In genomic region chr2:115895717-115896116, GRCm38 (mm10) we compare ENCODE assay signal across 10 mouse cellular contexts.
DNase-seq lines count a peak whose midpoint lies in the region; ATAC-seq lines count a peak whose summit lies in the region.
"Had no signal": no experiment of that assay in that cellular context is flagged by ENCODE, and none has a peak within 500 bp of the region (broad histone marks: within the 10 kb centered on the region; RNA-seq: fewer than 3 reads in every experiment).

No protein-coding gene starts in this region.

- peak overlapping the region; percentile 15; the same call in 1 of the 2 replicates for H3K4me2 ChIP-seq in heart, embryonic 16.5 days (ENCODE audit: low read depth, low read length)
- H3K4me2 ChIP-seq in midbrain, embryonic 13.5 days (replicated peaks), result no peak overlapping the region
- H3K4me2 ChIP-seq in midbrain, embryonic 11.5 days, result no peak overlapping the region
- H3K4me2 ChIP-seq in forebrain, embryonic 16.5 days (ENCODE audit: low read length), result no peak overlapping the region
- H3K4me2 ChIP-seq in neural tube, embryonic 13.5 days, result peak overlapping the region; percentile 22; the same call in 1 of the 2 replicates
- H3K4me2 ChIP-seq: embryonic facial prominence, embryonic 15.5 days; limb, embryonic 12.5 days had no signal

- WGBS in heart, embryonic 16.5 days, result 56% methylated on average over 3 of the region's 3 CpGs
- WGBS in midbrain, embryonic 13.5 days, result 77% methylated on average over 3 of the region's 3 CpGs
- WGBS in midbrain, embryonic 11.5 days, result 95% methylated on average over 3 of the region's 3 CpGs
- WGBS in forebrain, embryonic 16.5 days, result 21% methylated on average over 3 of the region's 3 CpGs
- 45% methylated on average over 3 of the region's 3 CpGs for WGBS in neural tube, embryonic 13.5 days

- ATAC-seq in heart, embryonic 16.5 days (replicated peaks; ENCODE audit: extremely low read depth, insufficient read depth, low FRiP score), result peak; percentile 64
- peak; percentile 41 for ATAC-seq in midbrain, embryonic 13.5 days
- ATAC-seq in midbrain, embryonic 11.5 days (ENCODE audit: low FRiP score), result no peak
- ATAC-seq in forebrain, embryonic 16.5 days, result peak; percentile 43
- peak; percentile 57 for ATAC-seq in neural tube, embryonic 13.5 days (ENCODE audit: low read depth)

- H3K4me1 ChIP-seq in heart, embryonic 16.5 days (ENCODE audit: control insufficient read depth, insufficient read depth, low read length), result peaks cover 55% of the 10 kb centered on the region
- H3K4me1 ChIP-seq in midbrain, embryonic 13.5 days (replicated peaks), result peaks cover 47% of the 10 kb centered on the region
- no peaks in the 10 kb centered on the region for H3K4me1 ChIP-seq in midbrain, embryonic 11.5 days (ENCODE audit: control insufficient read depth, insufficient read depth, low read length)
- peaks cover 58% of the 10 kb centered on the region for H3K4me1 ChIP-seq in forebrain, embryonic 16.5 days (replicated peaks; ENCODE audit: control insufficient read depth, insufficient read depth, low read length)
- peaks cover 73% of the 10 kb centered on the region for H3K4me1 ChIP-seq in neural tube, embryonic 13.5 days (replicated peaks)

- no peaks in the 10 kb centered on the region for H3K9me3 ChIP-seq in heart, embryonic 16.5 days (replicated peaks; ENCODE audit: control insufficient read depth, low read length)
- H3K9me3 ChIP-seq in midbrain, embryonic 13.5 days, result no peaks in the 10 kb centered on the region
- no peaks in the 10 kb centered on the region for H3K9me3 ChIP-seq in midbrain, embryonic 11.5 days (ENCODE audit: control insufficient read depth, low read length)
- H3K9me3 ChIP-seq in forebrain, embryonic 16.5 days (ENCODE audit: control insufficient read depth, low read length), result no peaks in the 10 kb centered on the region
- no peaks in the 10 kb centered on the region for H3K9me3 ChIP-seq in neural tube, embryonic 13.5 days
- H3K9me3 ChIP-seq: embryonic facial prominence, embryonic 15.5 days; limb, embryonic 12.5 days had no signal

- intact Hi-C loops in heart, postnatal 36 days (cut with DNase I), result no loop called here

- H3K27ac ChIP-seq in heart, embryonic 16.5 days (ENCODE audit: low read length), result peak overlapping the region; percentile 61
- 0 out of 2 replicates have a peak overlapping the region, but pooled peaks have one; percentile 25 for H3K27ac ChIP-seq in midbrain, embryonic 13.5 days
- no peak overlapping the region for H3K27ac ChIP-seq in midbrain, embryonic 11.5 days (ENCODE audit: low read depth, low read length)
- H3K27ac ChIP-seq in forebrain, embryonic 16.5 days (ENCODE audit: low read length), result peak overlapping the region; percentile 63
- H3K27ac ChIP-seq in neural tube, embryonic 13.5 days (replicated peaks), result peak overlapping the region; percentile 79
- H3K27ac ChIP-seq: embryonic facial prominence, embryonic 15.5 days; limb, embryonic 12.5 days had no signal

- H3K4me3 ChIP-seq in heart, embryonic 16.5 days (ENCODE audit: low read length), result no peak overlapping the region
- no peak overlapping the region for H3K4me3 ChIP-seq in midbrain, embryonic 13.5 days (replicated peaks)
- no peak overlapping the region for H3K4me3 ChIP-seq in midbrain, embryonic 11.5 days (ENCODE audit: low read depth, low read length)
- H3K4me3 ChIP-seq in forebrain, embryonic 16.5 days (replicated peaks; ENCODE audit: low read length), result no peak overlapping the region
- H3K4me3 ChIP-seq in neural tube, embryonic 13.5 days, result no peak overlapping the region
- H3K4me3 ChIP-seq: embryonic facial prominence, embryonic 15.5 days; limb, embryonic 12.5 days had no signal

- no peak for DNase-seq in heart, postnatal 36 days
- DNase-seq in midbrain, embryonic 11.5 days (ENCODE audit: low spot score, missing footprints), result no peak
- DNase-seq in thymus, postnatal 10 days (ENCODE audit: low spot score in 2 of 2), result no peak
- no peak for DNase-seq in left cerebral cortex, adult 18-20 months (ENCODE audit: low spot score in 2 of 2)

- no peaks in the 10 kb centered on the region for H3K27me3 ChIP-seq in heart, embryonic 16.5 days (ENCODE audit: control insufficient read depth, insufficient read depth, low read length)
- no peaks in the 10 kb centered on the region for H3K27me3 ChIP-seq in midbrain, embryonic 13.5 days
- no peaks in the 10 kb centered on the region for H3K27me3 ChIP-seq in midbrain, embryonic 11.5 days (ENCODE audit: control insufficient read depth, insufficient read depth, low read length)
- H3K27me3 ChIP-seq in forebrain, embryonic 16.5 days (replicated peaks; ENCODE audit: control insufficient read depth, insufficient read depth, low read length), result no peaks in the 10 kb centered on the region
- H3K27me3 ChIP-seq in neural tube, embryonic 13.5 days, result peaks cover 5% of the 10 kb centered on the region; the same call in 1 of the 2 replicates
- H3K27me3 ChIP-seq: embryonic facial prominence, embryonic 15.5 days had no signal

- H3K36me3 ChIP-seq in heart, embryonic 16.5 days (ENCODE audit: control insufficient read depth, insufficient read depth), result no peaks in the 10 kb centered on the region
- H3K36me3 ChIP-seq in midbrain, embryonic 13.5 days, result no peaks in the 10 kb centered on the region
- H3K36me3 ChIP-seq in midbrain, embryonic 11.5 days (ENCODE audit: control insufficient read depth, insufficient read depth, low read length), result no peaks in the 10 kb centered on the region
- H3K36me3 ChIP-seq in forebrain, embryonic 16.5 days (ENCODE audit: control insufficient read depth, insufficient read depth), result no peaks in the 10 kb centered on the region
- H3K36me3 ChIP-seq in neural tube, embryonic 13.5 days, result no peaks in the 10 kb centered on the region
- H3K36me3 ChIP-seq: embryonic facial prominence, embryonic 15.5 days; limb, embryonic 12.5 days had no signal

- H3K9ac ChIP-seq in heart, embryonic 16.5 days (ENCODE audit: low read length), result no peak overlapping the region
- H3K9ac ChIP-seq in midbrain, embryonic 13.5 days (replicated peaks), result no peak overlapping the region
- no peak overlapping the region for H3K9ac ChIP-seq in midbrain, embryonic 11.5 days (ENCODE audit: low read length)
- H3K9ac ChIP-seq in forebrain, embryonic 16.5 days (replicated peaks; ENCODE audit: low read depth, low read length), result no peak overlapping the region
- H3K9ac ChIP-seq in neural tube, embryonic 13.5 days, result no peak overlapping the region
- H3K9ac ChIP-seq: embryonic facial prominence, embryonic 15.5 days; limb, embryonic 12.5 days had no signal

Comparison
In these comparisons a context has a peak if more than half of its experiments do, and no peak if none do; other contexts are left out.
1. H3K4me2 ChIP-seq: peak in heart, embryonic 16.5 days (single experiment) and neural tube, embryonic 13.5 days (single experiment); none in midbrain, embryonic 13.5 days (single experiment), midbrain, embryonic 11.5 days (single experiment) and forebrain, embryonic 16.5 days (single experiment).